Mouse (Mus musculus): ENCODE data around the gene Nicn1. TPM values are rescaled to one million over a fixed set of nuclear protein-coding genes. Genes with fewer than 3 reads are reported as not detected.

Nicn1 gene
- 44.2 and 46.9 TPM in 2 replicates for polyA plus RNA-seq (2014; fragmentation: Nextera tagmentation; extraction: Ambion mirVana)

DNA sequence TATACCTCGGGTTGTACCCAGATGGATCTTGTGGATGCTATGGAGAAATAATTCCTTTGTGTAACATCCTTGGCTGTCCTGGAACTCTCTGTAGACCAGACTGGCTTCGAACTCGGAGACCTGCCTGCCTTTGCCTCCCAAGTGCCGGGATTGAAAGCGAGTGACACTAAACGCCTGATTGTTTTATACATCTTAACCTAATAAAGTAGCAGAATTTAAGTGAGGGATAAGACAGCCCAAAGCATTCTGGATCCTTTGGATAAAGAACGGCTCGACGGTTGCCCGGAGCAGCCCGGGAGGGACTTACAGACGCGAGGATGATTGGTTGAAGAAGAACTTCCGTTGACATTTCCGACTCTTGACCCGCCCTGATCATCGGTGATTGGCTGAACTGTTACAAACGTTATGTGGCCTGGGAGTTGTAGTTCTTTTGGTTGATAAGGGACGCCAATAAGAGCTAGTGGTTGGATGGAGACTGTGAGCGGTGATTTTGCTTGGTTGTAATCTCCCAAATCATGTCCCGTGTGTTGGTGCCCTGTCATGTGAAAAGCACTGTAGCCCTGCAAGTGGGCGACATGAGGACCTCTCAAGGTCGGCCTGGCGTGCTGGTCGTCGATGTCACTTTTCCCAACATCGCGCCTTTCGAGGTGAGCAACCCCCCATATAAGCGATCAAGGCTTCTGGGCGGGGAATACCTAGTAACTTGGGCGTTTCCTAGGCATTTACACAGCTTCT lies at the start of gene Nicn1:
Gene Nicn1, plus strand, starts transcription at position 414 of the 735 bp plus-strand sequence.
- H3K4me1 ChIP-seq (ENCODE audit: control insufficient read depth, insufficient read depth, low read length) = no peaks in the 10 kb centered on the region; the same call in 1 of the 2 replicates
- H3K4me2 ChIP-seq (replicated peaks; ENCODE audit: low read depth, low read length) = peak within 1 kb of the TSS; percentile 44
- no peaks in the 10 kb centered on the region for H3K9me3 ChIP-seq (ENCODE audit: control insufficient read depth, low read depth, low read length)
- H3K27me3 ChIP-seq (ENCODE audit: control insufficient read depth, insufficient read depth, low read length) = no peaks in the 10 kb centered on the region
- H3K4me3 ChIP-seq (ENCODE audit: low read depth, low read length) = peak within 1 kb of the TSS; percentile 40
- H3K36me3 ChIP-seq (ENCODE audit: control insufficient read depth, insufficient read depth, low read length) = no peaks in the 10 kb centered on the region; the same call in 1 of the 2 replicates
- peak within 1 kb of the TSS; percentile 18; the same call in 1 of the 2 replicates for H3K27ac ChIP-seq (ENCODE audit: low read length)
- no peak within 1 kb of the TSS; the same call in 1 of the 2 replicates for H3K9ac ChIP-seq (replicated peaks; ENCODE audit: low read depth, low read length)
- ATAC-seq (ENCODE audit: insufficient number of reproducible peaks, insufficient read depth, low FRiP score, low read depth) = peak; percentile 98
- WGBS = 1% methylated on average over 32 of the region's 32 CpGs

DNA sequence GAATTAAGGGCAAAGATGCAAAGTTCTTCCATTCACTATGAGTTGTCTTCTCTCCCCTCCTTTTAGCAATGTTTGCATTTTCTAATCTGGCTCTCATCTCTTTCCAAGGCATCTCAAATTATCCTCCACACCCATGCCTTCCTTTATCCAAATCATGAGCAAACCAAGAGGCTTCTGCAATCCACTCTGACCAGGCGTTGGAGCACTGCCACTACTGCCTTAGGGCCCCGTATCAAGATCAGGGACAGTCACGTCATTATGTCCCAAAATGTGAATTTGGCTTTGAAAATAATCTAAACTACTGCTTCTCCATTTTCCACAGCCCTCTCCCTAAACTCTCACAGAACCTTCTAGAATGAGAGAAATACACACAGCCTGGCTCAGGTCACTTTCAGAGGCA lies 45.7 kb upstream of the Nicn1 start:
- WGBS = 95% methylated on average over 3 of the region's 3 CpGs
- Histone ChIP-seq H3K27ac (ENCODE audit: low read length) (no peak overlapping the region), H3K4me1 (ENCODE audit: control insufficient read depth, insufficient read depth, low read length) (no peaks in the 10 kb centered on the region), H3K27me3 (ENCODE audit: control insufficient read depth, insufficient read depth, low read length) (no peaks in the 10 kb centered on the region), H3K36me3 (ENCODE audit: control insufficient read depth, insufficient read depth, low read length) (peaks cover 2% of the 10 kb centered on the region; the same call in 1 of the 2 replicates), H3K4me2 (replicated peaks; ENCODE audit: low read depth, low read length) (no peak overlapping the region), H3K9me3 (ENCODE audit: control insufficient read depth, low read depth, low read length) (no peaks in the 10 kb centered on the region), H3K9ac (replicated peaks; ENCODE audit: low read depth, low read length) (no peak overlapping the region), H3K4me3 (ENCODE audit: low read depth, low read length) (no peak overlapping the region)
- no peak for ATAC-seq (ENCODE audit: insufficient number of reproducible peaks, insufficient read depth, low FRiP score, low read depth)

DNA sequence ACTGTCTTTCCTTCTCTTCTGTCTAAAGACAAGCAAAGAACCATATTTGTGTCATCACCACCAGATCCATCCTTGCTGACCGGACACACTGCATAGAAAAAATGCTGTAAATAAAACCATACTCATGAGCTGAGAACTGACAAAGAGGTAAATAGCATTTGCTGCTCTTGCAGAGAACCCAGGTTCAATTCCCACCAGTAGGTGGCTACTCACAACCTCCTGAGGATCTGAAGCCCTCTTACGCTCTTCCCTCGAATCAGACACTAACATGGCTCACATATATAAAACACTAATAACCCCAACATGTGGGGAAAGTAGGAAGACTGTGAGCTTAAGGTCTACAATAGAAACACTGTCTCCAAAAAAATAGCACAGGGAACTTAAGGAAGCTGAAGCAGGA lies 45.2 kb upstream of the Nicn1 start:
- no peak overlapping the region for H3K4me3 ChIP-seq (ENCODE audit: low read depth, low read length)
- H3K4me2 ChIP-seq (replicated peaks; ENCODE audit: low read depth, low read length) = no peak overlapping the region
- no peaks in the 10 kb centered on the region for H3K4me1 ChIP-seq (ENCODE audit: control insufficient read depth, insufficient read depth, low read length)
- H3K9ac ChIP-seq (replicated peaks; ENCODE audit: low read depth, low read length) = no peak overlapping the region
- no peak for ATAC-seq (ENCODE audit: insufficient number of reproducible peaks, insufficient read depth, low FRiP score, low read depth)
- H3K27me3 ChIP-seq (ENCODE audit: control insufficient read depth, insufficient read depth, low read length) = no peaks in the 10 kb centered on the region
- 67% methylated on average over 3 of the region's 3 CpGs for WGBS
- H3K36me3 ChIP-seq (ENCODE audit: control insufficient read depth, insufficient read depth, low read length) = peaks cover 2% of the 10 kb centered on the region; the same call in 1 of the 2 replicates
- no peak overlapping the region for H3K27ac ChIP-seq (ENCODE audit: low read length)
- no peaks in the 10 kb centered on the region for H3K9me3 ChIP-seq (ENCODE audit: control insufficient read depth, low read depth, low read length)

DNA sequence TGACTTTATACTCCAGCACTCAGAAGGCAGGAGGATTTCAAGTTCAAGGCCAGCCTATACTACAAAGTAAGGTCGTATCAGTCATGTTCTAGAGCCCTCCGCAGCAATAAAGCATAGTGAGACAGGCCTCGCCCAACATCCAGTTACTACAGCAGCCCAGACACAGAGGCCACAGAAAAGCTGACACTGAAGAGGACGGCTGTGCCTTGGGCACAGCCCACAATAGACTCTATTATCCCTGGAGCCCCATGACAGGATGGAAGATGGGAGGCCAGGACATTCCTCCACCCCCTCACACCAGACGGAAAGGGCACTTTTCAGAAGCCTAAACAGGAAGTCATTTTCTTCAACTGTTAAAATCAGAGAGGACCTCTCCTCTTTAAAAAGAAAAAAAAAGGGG lies 41.3 kb upstream of the Nicn1 start:
- H3K4me1 ChIP-seq (ENCODE audit: control insufficient read depth, insufficient read depth, low read length) = no peaks in the 10 kb centered on the region
- no peak overlapping the region for H3K27ac ChIP-seq (ENCODE audit: low read length)
- 58% methylated on average over 5 of the region's 5 CpGs for WGBS
- no peak overlapping the region for H3K4me2 ChIP-seq (replicated peaks; ENCODE audit: low read depth, low read length)
- no peak overlapping the region for H3K9ac ChIP-seq (replicated peaks; ENCODE audit: low read depth, low read length)
- no peaks in the 10 kb centered on the region for H3K9me3 ChIP-seq (ENCODE audit: control insufficient read depth, low read depth, low read length)
- ATAC-seq (ENCODE audit: insufficient number of reproducible peaks, insufficient read depth, low FRiP score, low read depth) = no peak
- peaks cover 11% of the 10 kb centered on the region for H3K36me3 ChIP-seq (ENCODE audit: control insufficient read depth, insufficient read depth, low read length)
- no peaks in the 10 kb centered on the region for H3K27me3 ChIP-seq (ENCODE audit: control insufficient read depth, insufficient read depth, low read length)
- no peak overlapping the region for H3K4me3 ChIP-seq (ENCODE audit: low read depth, low read length)

DNA sequence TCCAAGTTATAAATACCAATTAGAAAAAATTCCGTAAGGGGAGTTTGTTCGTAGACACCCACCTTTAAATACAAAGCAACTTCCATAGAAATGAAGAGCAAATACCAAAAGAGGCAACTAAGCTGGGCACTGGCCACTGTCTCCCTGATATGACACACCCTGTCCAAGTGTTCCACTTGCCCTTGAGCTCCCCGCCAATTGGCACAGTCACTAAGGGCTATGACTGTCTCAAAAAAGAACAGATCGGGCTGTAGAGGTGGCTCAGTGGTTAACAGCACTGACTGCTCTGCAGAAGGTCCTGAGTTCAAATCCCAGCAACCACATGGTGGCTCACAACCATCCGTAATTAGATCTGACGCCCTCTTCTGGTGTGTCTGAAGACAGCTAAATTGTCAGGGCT lies 38.4 kb upstream of the Nicn1 start:
- Histone ChIP-seq H3K4me3 (ENCODE audit: low read depth, low read length) (no peak overlapping the region), H3K27me3 (ENCODE audit: control insufficient read depth, insufficient read depth, low read length) (no peaks in the 10 kb centered on the region), H3K36me3 (ENCODE audit: control insufficient read depth, insufficient read depth, low read length) (peaks cover 9% of the 10 kb centered on the region), H3K9ac (replicated peaks; ENCODE audit: low read depth, low read length) (no peak overlapping the region), H3K4me1 (ENCODE audit: control insufficient read depth, insufficient read depth, low read length) (no peaks in the 10 kb centered on the region), H3K27ac (ENCODE audit: low read length) (no peak overlapping the region), H3K9me3 (ENCODE audit: control insufficient read depth, low read depth, low read length) (no peaks in the 10 kb centered on the region), H3K4me2 (replicated peaks; ENCODE audit: low read depth, low read length) (no peak overlapping the region)
- 92% methylated on average over 6 of the region's 6 CpGs for WGBS
- no peak for ATAC-seq (ENCODE audit: insufficient number of reproducible peaks, insufficient read depth, low FRiP score, low read depth)

DNA sequence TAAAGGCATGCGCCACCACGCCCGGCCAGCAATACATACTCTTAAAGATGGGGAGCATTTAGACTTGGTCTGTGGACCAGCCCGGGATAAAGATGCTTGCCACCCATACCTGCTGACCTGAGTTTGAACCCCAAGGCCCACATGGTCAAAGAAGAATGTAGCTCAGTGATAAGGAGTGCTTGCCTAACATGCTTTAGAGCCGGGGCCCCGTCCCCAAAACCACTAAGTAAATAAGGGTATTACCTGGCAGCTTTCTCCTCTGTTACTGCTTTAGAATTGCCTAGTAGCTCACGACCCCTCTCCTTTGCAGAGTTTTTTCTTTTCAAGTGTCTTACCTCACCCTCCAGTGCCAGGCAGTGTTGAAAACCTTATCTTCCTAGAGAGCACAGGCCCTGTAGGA lies 37.5 kb upstream of the Nicn1 start:
- H3K4me2 ChIP-seq (replicated peaks; ENCODE audit: low read depth, low read length) = no peak overlapping the region
- H3K27ac ChIP-seq (ENCODE audit: low read length) = no peak overlapping the region
- WGBS = 79% methylated on average over 7 of the region's 7 CpGs
- no peak overlapping the region for H3K4me3 ChIP-seq (ENCODE audit: low read depth, low read length)
- H3K36me3 ChIP-seq (ENCODE audit: control insufficient read depth, insufficient read depth, low read length) = peaks cover 9% of the 10 kb centered on the region
- 0 out of 2 replicates have a peak, but pooled peaks have one; percentile 49 for ATAC-seq (ENCODE audit: insufficient number of reproducible peaks, insufficient read depth, low FRiP score, low read depth)
- no peaks in the 10 kb centered on the region for H3K27me3 ChIP-seq (ENCODE audit: control insufficient read depth, insufficient read depth, low read length)
- H3K9ac ChIP-seq (replicated peaks; ENCODE audit: low read depth, low read length) = no peak overlapping the region
- H3K4me1 ChIP-seq (ENCODE audit: control insufficient read depth, insufficient read depth, low read length) = no peaks in the 10 kb centered on the region
- H3K9me3 ChIP-seq (ENCODE audit: control insufficient read depth, low read depth, low read length) = no peaks in the 10 kb centered on the region

DNA sequence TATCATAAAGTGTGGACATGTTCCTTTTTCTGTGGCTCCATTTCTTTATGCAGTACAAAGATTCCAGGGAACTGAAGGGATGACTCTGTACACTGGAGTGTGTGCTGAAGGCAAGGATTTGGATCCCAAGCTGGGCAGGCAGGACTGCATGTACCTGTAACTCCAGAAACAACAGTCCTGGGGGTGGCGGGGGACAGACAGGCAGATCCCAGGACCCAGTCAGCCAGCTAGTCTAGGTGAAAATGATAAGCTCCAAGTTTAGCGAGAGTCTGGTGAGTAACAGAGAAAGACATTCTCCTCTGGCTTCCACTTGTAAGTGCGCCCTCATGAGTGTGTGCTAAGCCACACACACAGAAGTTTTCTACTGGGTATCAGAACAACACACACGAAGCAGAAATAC lies 29.7 kb upstream of the Nicn1 start:
- Histone ChIP-seq H3K9ac (replicated peaks; ENCODE audit: low read depth, low read length) (no peak overlapping the region), H3K36me3 (ENCODE audit: control insufficient read depth, insufficient read depth, low read length) (no peaks in the 10 kb centered on the region), H3K27ac (ENCODE audit: low read length) (no peak overlapping the region), H3K4me3 (ENCODE audit: low read depth, low read length) (no peak overlapping the region), H3K27me3 (ENCODE audit: control insufficient read depth, insufficient read depth, low read length) (no peaks in the 10 kb centered on the region), H3K9me3 (ENCODE audit: control insufficient read depth, low read depth, low read length) (no peaks in the 10 kb centered on the region), H3K4me1 (ENCODE audit: control insufficient read depth, insufficient read depth, low read length) (peaks cover 20% of the 10 kb centered on the region), H3K4me2 (replicated peaks; ENCODE audit: low read depth, low read length) (no peak overlapping the region)
- ATAC-seq (ENCODE audit: insufficient number of reproducible peaks, insufficient read depth, low FRiP score, low read depth) = no peak
- 79% methylated on average over 4 of the region's 4 CpGs for WGBS

DNA sequence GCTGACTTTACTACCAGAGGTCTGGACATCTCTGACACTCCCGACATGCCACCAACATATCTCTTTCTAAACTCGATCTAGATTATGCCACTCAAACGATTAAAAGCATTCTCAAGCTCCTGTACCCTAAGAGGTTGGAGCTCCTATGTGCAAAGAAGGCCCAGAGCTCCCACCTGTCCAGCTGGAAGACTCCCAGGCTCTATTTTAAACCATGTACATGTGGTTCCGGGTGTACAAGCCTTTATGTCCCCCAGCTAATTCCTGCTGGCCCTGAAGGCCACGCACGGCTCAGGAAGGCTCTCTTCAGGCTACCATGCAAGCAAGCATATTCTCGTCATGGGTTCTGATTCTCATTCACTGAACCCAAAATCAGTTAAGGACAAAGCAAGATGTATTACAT lies 28.4 kb upstream of the Nicn1 start:
- Histone ChIP-seq H3K4me3 (ENCODE audit: low read depth, low read length) (peak overlapping the region; percentile 89; the same call in 1 of the 2 replicates), H3K4me2 (replicated peaks; ENCODE audit: low read depth, low read length) (peak overlapping the region; percentile 73), H3K4me1 (ENCODE audit: control insufficient read depth, insufficient read depth, low read length) (peaks cover 20% of the 10 kb centered on the region), H3K27ac (ENCODE audit: low read length) (no peak overlapping the region; the same call in 1 of the 2 replicates), H3K27me3 (ENCODE audit: control insufficient read depth, insufficient read depth, low read length) (no peaks in the 10 kb centered on the region), H3K9me3 (ENCODE audit: control insufficient read depth, low read depth, low read length) (no peaks in the 10 kb centered on the region), H3K36me3 (ENCODE audit: control insufficient read depth, insufficient read depth, low read length) (no peaks in the 10 kb centered on the region), H3K9ac (replicated peaks; ENCODE audit: low read depth, low read length) (no peak overlapping the region)
- ATAC-seq (ENCODE audit: insufficient number of reproducible peaks, insufficient read depth, low FRiP score, low read depth) = no peak
- WGBS = 56% methylated on average over 7 of the region's 7 CpGs

Measured in stomach, embryonic 14.5 days (tissue).